In the genomic region with DNA sequence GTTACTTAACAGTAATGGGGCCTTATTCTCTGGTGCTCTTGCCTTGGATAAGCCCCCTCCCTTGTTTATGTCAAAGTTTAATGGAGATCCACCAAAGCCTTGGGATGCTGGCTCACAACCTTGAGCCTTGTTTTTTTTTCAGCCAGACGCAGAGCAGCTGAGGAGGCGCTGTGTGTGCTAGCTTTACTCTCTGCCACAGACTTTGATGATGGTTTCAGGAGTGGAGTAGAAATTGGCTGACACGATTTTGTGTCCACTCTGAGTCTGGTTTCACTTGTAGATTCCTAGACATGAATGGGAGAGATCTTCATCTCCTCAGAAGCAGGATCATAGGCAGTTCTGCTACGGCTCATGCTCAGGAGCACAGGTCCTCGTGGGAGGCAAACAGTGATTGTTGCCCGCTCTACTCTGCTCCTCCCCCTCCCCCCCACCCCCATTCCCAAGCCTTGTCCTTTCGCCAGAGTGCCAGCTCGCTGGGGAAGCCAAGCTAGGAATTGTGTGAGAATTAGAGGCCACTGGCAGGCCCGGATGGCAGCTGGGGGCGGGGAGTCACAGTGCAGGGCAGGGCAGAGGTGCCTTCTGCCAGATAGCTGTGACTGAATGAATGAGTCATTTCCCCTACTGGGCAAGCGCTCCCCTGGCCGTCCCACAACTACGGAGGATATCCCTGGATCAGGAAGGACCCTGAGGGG, we compare ENCODE assay signal across 8 mouse cellular contexts. TPM values are rescaled to one million over a fixed set of nuclear protein-coding genes. Genes with fewer than 3 reads are reported as not detected.
DNase-seq lines count a peak whose midpoint lies in the region; ATAC-seq and TF ChIP-seq lines count a peak whose summit lies in the region.

No protein-coding gene starts in this region.

- peak; percentile 80 for DNase-seq in R1 (ENCODE audit: low read depth, low spot score)
- DNase-seq in cerebellum, adult 8-10 months = peak; percentile 18
- DNase-seq in gastrocnemius, adult 18-20 months (ENCODE audit: low spot score) = peak; percentile 43
- DNase-seq in hindbrain, embryonic 14.5 days (ENCODE audit: low spot score) = no peak
- DNase-seq in liver, embryonic 11.5 days (ENCODE audit: low spot score) = peak; percentile 47
- peak; percentile 33 for DNase-seq in midbrain, postnatal 0 days (ENCODE audit: low spot score)
- no peak for DNase-seq in left cerebral cortex, adult 8-10 months (ENCODE audit: low spot score in 2 of 2)

- no peaks in the 10 kb centered on the region for H3K36me3 ChIP-seq in hindbrain, embryonic 14.5 days (replicated peaks; ENCODE audit: control insufficient read depth, insufficient read depth)
- no peaks in the 10 kb centered on the region for H3K36me3 ChIP-seq in liver, embryonic 11.5 days (ENCODE audit: control insufficient read depth, insufficient read depth, low read length)
- no peaks in the 10 kb centered on the region; the same call in 1 of the 2 replicates for H3K36me3 ChIP-seq in midbrain, postnatal 0 days (ENCODE audit: insufficient read depth, low read length)

- TF ChIP-seq CTCF in midbrain, postnatal 0 days (IDR thresholded peaks at IDR 0.05) = no peak

- peak overlapping the region; percentile 95 for H3K4me2 ChIP-seq in hindbrain, embryonic 14.5 days (replicated peaks)
- H3K4me2 ChIP-seq in liver, embryonic 11.5 days = peak overlapping the region; percentile 91
- peak overlapping the region; percentile 88 for H3K4me2 ChIP-seq in midbrain, postnatal 0 days (ENCODE audit: low read depth, low read length, poor library complexity, severe bottlenecking)

- peak; percentile 66 for ATAC-seq in hindbrain, embryonic 14.5 days (ENCODE audit: low FRiP score)
- peak; percentile 68 for ATAC-seq in liver, embryonic 11.5 days (replicated peaks; ENCODE audit: low FRiP score)
- 0 out of 2 replicates have a peak, but pooled peaks have one; percentile 18 for ATAC-seq in midbrain, postnatal 0 days (ENCODE audit: low FRiP score)
- no peak for ATAC-seq in erythroblast, adult 5-6 weeks (replicated peaks; ENCODE audit: low FRiP score, poor library complexity, severe bottlenecking)

- H3K27ac ChIP-seq in hindbrain, embryonic 14.5 days = no peak overlapping the region
- H3K27ac ChIP-seq in liver, embryonic 11.5 days (ENCODE audit: low read depth, low read length) = no peak overlapping the region
- no peak overlapping the region for H3K27ac ChIP-seq in midbrain, postnatal 0 days (ENCODE audit: low read depth, low read length)

- H3K27me3 ChIP-seq in hindbrain, embryonic 14.5 days (ENCODE audit: control insufficient read depth, insufficient read depth, low read length) = peaks cover 47% of the 10 kb centered on the region
- H3K27me3 ChIP-seq in liver, embryonic 11.5 days (replicated peaks; ENCODE audit: control insufficient read depth, insufficient read depth, low read length) = peaks cover 32% of the 10 kb centered on the region
- peaks cover 25% of the 10 kb centered on the region for H3K27me3 ChIP-seq in midbrain, postnatal 0 days (ENCODE audit: insufficient read depth, low read length)

- H3K9ac ChIP-seq in hindbrain, embryonic 14.5 days = peak overlapping the region; percentile 31; the same call in 1 of the 2 replicates
- no peak overlapping the region for H3K9ac ChIP-seq in liver, embryonic 11.5 days (ENCODE audit: low read depth, low read length)
- no peak overlapping the region for H3K9ac ChIP-seq in midbrain, postnatal 0 days (replicated peaks; ENCODE audit: low read length, poor library complexity, severe bottlenecking)

- H3K4me1 ChIP-seq in hindbrain, embryonic 14.5 days (replicated peaks; ENCODE audit: control insufficient read depth, insufficient read depth, low read length) = peaks cover 26% of the 10 kb centered on the region
- H3K4me1 ChIP-seq in liver, embryonic 11.5 days (replicated peaks; ENCODE audit: control insufficient read depth, insufficient read depth, low read length) = peaks cover 27% of the 10 kb centered on the region
- H3K4me1 ChIP-seq in midbrain, postnatal 0 days (ENCODE audit: insufficient read depth, low read length) = peaks cover 6% of the 10 kb centered on the region

- H3K9me3 ChIP-seq in hindbrain, embryonic 14.5 days (ENCODE audit: control insufficient read depth, low read length) = no peaks in the 10 kb centered on the region
- no peaks in the 10 kb centered on the region for H3K9me3 ChIP-seq in liver, embryonic 11.5 days (ENCODE audit: control insufficient read depth, low read length)
- H3K9me3 ChIP-seq in midbrain, postnatal 0 days (ENCODE audit: low read length) = no peaks in the 10 kb centered on the region

- H3K4me3 ChIP-seq in hindbrain, embryonic 14.5 days (replicated peaks; ENCODE audit: low read length) = peak overlapping the region; percentile 39
- H3K4me3 ChIP-seq in liver, embryonic 11.5 days (ENCODE audit: low read depth, low read length) = peak overlapping the region; percentile 51
- H3K4me3 ChIP-seq in midbrain, postnatal 0 days (ENCODE audit: low read depth, low read length) = peak overlapping the region; percentile 41

- under 1% methylated on average over 13 of the region's 13 CpGs for WGBS in hindbrain, embryonic 14.5 days
- 5% methylated on average over 13 of the region's 13 CpGs for WGBS in liver, embryonic 11.5 days
- 4% methylated on average over 13 of the region's 13 CpGs for WGBS in midbrain, postnatal 0 days

RNA-seq across cellular contexts. Expression of gene Upp1, which starts 0.4 kb away (rescaled TPM):
- total RNA-seq in gastrocnemius, adult 18-20 months (2021) = under 1 TPM in 1 of 2 experiments, not detected in 1; 0.26 TPM
- 5.0 and 5.1 TPM in 2 replicates for polyA plus RNA-seq in hindbrain, embryonic 14.5 days (2014; fragmentation: Nextera tagmentation; extraction: Ambion mirVana)
- polyA plus RNA-seq in liver, embryonic 11.5 days (2014; fragmentation: Nextera tagmentation; extraction: Ambion mirVana) = 5.1 and 6.6 TPM in 2 replicates
- total RNA-seq in midbrain, postnatal 0 days (2014; rRNA removed) = 3.9 and 5.9 TPM in 2 replicates
- 2.5 and 3.6 TPM in 2 replicates for polyA plus RNA-seq in midbrain, postnatal 0 days (2015; fragmentation: Nextera tagmentation; extraction: Ambion mirVana)
- total RNA-seq in left cerebral cortex, adult 8-10 months (2022) = 1 to 10 TPM; 1.5 to 4.6 (median 2.6) TPM
- 2.3 TPM in 1 of 2 replicates, not detected in the other for total RNA-seq in erythroblast, adult 5-6 weeks (2015; ENCODE audit: low replicate concordance)
- 1.1 and 2.3 TPM in 2 replicates for total RNA-seq in erythroblast, adult 5-6 weeks (2017; ENCODE audit: low replicate concordance)

Comparison
In these comparisons a context has a peak if more than half of its experiments do, and no peak if none do; other contexts are left out.
1. DNase-seq: peak in R1 (single experiment), cerebellum, adult 8-10 months (single experiment), gastrocnemius, adult 18-20 months (single experiment), liver, embryonic 11.5 days (single experiment) and midbrain, postnatal 0 days (single experiment); none in hindbrain, embryonic 14.5 days (single experiment) and left cerebral cortex, adult 8-10 months (0 of 2).
2. Peak in every context shown above with its lines, with median percentiles within 50 percentile points of each other: H3K4me2 ChIP-seq and H3K4me3 ChIP-seq.